Mouse (Mus musculus): ENCODE measurements around the gene Ddx39b. TPM values are rescaled to one million over a fixed set of nuclear protein-coding genes. Genes with fewer than 3 reads are reported as not detected.

The Ddx39b gene
- polyA plus RNA-seq, 1 experiment, result 194 TPM

DNA sequence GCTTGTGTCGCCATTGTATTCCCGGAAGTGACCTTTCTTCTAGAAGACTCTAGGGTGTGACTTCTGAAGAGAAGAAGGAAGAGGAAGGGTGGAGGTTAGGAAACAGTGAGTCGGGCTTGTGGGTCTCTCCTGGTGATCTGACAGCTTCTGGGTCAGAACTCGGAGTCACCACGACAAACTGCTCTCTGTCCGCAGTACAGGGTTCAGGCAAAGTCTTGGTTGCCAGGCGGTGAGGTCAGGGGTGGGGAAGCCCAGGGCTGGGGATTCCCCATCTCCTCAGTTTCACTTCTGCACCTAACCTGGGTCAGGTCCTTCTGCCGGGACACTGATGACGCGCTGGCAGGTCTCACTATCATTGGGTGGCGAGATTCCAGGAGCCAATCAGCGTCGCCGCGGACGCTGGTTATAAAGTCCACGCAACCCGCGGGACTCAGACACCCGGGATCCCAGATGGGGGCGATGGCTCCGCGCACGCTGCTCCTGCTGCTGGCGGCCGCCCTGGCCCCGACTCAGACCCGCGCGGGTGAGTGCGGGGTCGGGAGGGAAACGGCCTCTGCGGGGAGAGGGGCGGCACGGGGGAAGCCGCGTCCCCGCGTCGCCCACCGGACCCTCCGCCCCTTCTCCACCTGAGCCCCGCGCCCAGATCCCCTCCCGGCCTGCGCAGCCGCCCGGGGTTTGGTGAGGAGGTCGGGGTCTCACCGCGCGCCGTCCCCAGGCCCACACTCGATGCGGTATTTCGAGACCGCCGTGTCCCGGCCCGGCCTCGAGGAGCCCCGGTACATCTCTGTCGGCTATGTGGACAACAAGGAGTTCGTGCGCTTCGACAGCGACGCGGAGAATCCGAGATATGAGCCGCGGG, 21.3 kb downstream of the Ddx39b start, which contains the start of gene H2-D1:
Gene H2-D1, plus strand, starts transcription at position 67 of the 859 bp plus-strand sequence.
- Histone ChIP-seq H3K4me3 (ENCODE audit: low read depth, low read length) (peak within 1 kb of the TSS; percentile 83), H3K27ac (ENCODE audit: insufficient read depth, low read depth, low read length) (peak within 1 kb of the TSS; percentile 92), H3K4me1 (ENCODE audit: control insufficient read depth, insufficient read depth, insufficient read length, low read length) (peaks cover 15% of the 10 kb centered on the region; the same call in 1 of the 2 replicates), H3K36me3 (ENCODE audit: control insufficient read depth, insufficient read depth, low read length) (peaks cover 21% of the 10 kb centered on the region), H3K27me3 (ENCODE audit: control insufficient read depth, insufficient read depth, low read length) (no peaks in the 10 kb centered on the region)
- WGBS, result under 1% methylated on average over 70 of the region's 73 CpGs
- TF ChIP-seq POLR2A (IDR thresholded peaks at IDR 0.05; ENCODE audit: low read depth, low read length) (peak; percentile 98), CTCF (IDR thresholded peaks at IDR 0.05; ENCODE audit: extremely low read depth, insufficient read length, insufficient replicate concordance, low read depth, low read length) (no peak)

GRCm38 (mm10) chr17:35263523-35263883, 22.0 kb downstream of the Ddx39b start:
- Histone ChIP-seq H3K36me3 (ENCODE audit: control insufficient read depth, insufficient read depth, low read length) (peaks cover 21% of the 10 kb centered on the region), H3K4me1 (ENCODE audit: control insufficient read depth, insufficient read depth, insufficient read length, low read length) (peaks cover 18% of the 10 kb centered on the region; the same call in 1 of the 2 replicates), H3K27ac (ENCODE audit: insufficient read depth, low read depth, low read length) (peak overlapping the region; percentile 91), H3K4me3 (ENCODE audit: low read depth, low read length) (peak overlapping the region; percentile 83), H3K27me3 (ENCODE audit: control insufficient read depth, insufficient read depth, low read length) (no peaks in the 10 kb centered on the region)
- 2% methylated on average over 31 of the region's 31 CpGs for WGBS
- TF ChIP-seq POLR2A (IDR thresholded peaks at IDR 0.05; ENCODE audit: low read depth, low read length) (peak; percentile 35; the same call in 1 of the 2 replicates), CTCF (IDR thresholded peaks at IDR 0.05; ENCODE audit: extremely low read depth, insufficient read length, insufficient replicate concordance, low read depth, low read length) (no peak)

GRCm38 (mm10) chr17:35267399-35268086, 26.0 kb downstream of the Ddx39b start:
- TF ChIP-seq CTCF (IDR thresholded peaks at IDR 0.05; ENCODE audit: extremely low read depth, insufficient read length, insufficient replicate concordance, low read depth, low read length) (no peak), POLR2A (IDR thresholded peaks at IDR 0.05; ENCODE audit: low read depth, low read length) (no peak)
- WGBS, result 61% methylated on average over 1 of the region's 1 CpGs

DNA sequence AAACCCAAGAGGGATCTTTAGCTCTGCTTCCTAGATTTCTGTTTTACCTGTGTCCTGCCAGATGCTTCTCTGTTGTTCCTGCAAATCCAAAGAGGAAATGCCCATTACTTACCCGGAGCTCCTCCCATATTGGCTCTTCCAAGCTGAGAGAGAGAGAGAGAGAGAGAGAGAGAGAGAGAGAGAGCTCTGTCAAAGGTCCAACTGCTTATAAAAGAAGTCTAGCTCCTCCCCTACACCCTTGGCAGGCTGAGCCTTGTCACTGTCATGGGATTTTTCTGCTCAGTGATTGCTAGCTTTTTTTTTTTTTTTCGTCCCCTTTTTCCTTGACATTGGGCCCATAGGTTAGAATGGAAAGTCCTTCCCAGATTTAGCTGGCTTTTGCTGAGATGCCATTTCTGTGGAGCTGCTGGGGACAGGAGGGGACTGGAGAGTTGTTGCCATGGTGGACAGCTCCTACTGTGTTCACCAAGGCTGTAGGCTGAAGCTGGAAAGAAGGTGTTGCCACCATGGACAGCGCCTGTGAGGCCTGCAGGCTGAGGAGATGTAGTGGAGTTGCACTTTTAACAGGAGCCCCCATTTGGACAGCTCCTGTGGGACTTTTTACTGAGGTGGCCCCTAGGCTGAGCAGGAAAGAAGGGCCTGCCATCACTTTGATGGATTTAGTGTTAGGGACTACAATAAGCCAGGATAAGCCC, 28.3 kb downstream of the Ddx39b start:
- TF ChIP-seq CTCF (IDR thresholded peaks at IDR 0.05; ENCODE audit: extremely low read depth, insufficient read length, insufficient replicate concordance, low read depth, low read length) (no peak), POLR2A (IDR thresholded peaks at IDR 0.05; ENCODE audit: low read depth, low read length) (no peak)
- no peak overlapping the region for H3K4me3 ChIP-seq (ENCODE audit: low read depth, low read length)
- H3K36me3 ChIP-seq (ENCODE audit: control insufficient read depth, insufficient read depth, low read length), result peaks cover 18% of the 10 kb centered on the region
- 31% methylated on average over 3 of the region's 3 CpGs for WGBS
- no peaks in the 10 kb centered on the region for H3K27me3 ChIP-seq (ENCODE audit: control insufficient read depth, insufficient read depth, low read length)
- peaks cover 7% of the 10 kb centered on the region; the same call in 1 of the 2 replicates for H3K4me1 ChIP-seq (ENCODE audit: control insufficient read depth, insufficient read depth, insufficient read length, low read length)
- H3K27ac ChIP-seq (ENCODE audit: insufficient read depth, low read depth, low read length), result no peak overlapping the region

More at GRCm38 (mm10) chr17:35267399-35268086, 26.0 kb downstream of the Ddx39b start:
- H3K36me3 ChIP-seq (ENCODE audit: control insufficient read depth, insufficient read depth, low read length), result peaks cover 21% of the 10 kb centered on the region
- no peak overlapping the region for H3K27ac ChIP-seq (ENCODE audit: insufficient read depth, low read depth, low read length)
- no peak overlapping the region for H3K4me3 ChIP-seq (ENCODE audit: low read depth, low read length)
- no peaks in the 10 kb centered on the region for H3K27me3 ChIP-seq (ENCODE audit: control insufficient read depth, insufficient read depth, low read length)
- peaks cover 7% of the 10 kb centered on the region; the same call in 1 of the 2 replicates for H3K4me1 ChIP-seq (ENCODE audit: control insufficient read depth, insufficient read depth, insufficient read length, low read length)

GRCm38 (mm10) chr17:35272249-35272648, 30.7 kb downstream of the Ddx39b start:
- Histone ChIP-seq H3K27ac (ENCODE audit: insufficient read depth, low read depth, low read length) (no peak overlapping the region), H3K27me3 (ENCODE audit: control insufficient read depth, insufficient read depth, low read length) (no peaks in the 10 kb centered on the region), H3K4me3 (ENCODE audit: low read depth, low read length) (no peak overlapping the region), H3K4me1 (ENCODE audit: control insufficient read depth, insufficient read depth, insufficient read length, low read length) (peaks cover 10% of the 10 kb centered on the region; the same call in 1 of the 2 replicates), H3K36me3 (ENCODE audit: control insufficient read depth, insufficient read depth, low read length) (no peaks in the 10 kb centered on the region)
- TF ChIP-seq CTCF (IDR thresholded peaks at IDR 0.05; ENCODE audit: extremely low read depth, insufficient read length, insufficient replicate concordance, low read depth, low read length) (no peak), POLR2A (IDR thresholded peaks at IDR 0.05; ENCODE audit: low read depth, low read length) (no peak)
- WGBS, result 81% methylated on average over 3 of the region's 3 CpGs

DNA sequence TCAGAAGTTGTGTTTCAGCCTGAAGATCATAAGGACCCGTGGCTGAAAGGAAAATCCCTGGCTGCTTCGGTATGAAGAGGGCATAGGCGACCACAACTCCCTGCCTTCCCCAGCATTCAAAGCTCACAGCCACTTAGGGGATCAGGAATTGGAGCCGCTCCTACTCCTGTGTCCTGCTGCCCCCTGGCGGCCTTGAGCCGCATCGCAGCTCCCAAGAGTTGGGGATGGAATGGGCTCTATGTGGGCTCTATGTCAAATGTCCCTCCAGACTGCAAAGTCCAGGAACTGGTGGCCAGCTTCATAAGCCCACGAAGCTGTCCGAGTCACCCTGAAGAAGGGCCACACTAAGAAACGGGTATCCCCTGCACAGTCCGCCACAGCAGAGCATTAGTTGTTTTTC, 33.2 kb downstream of the Ddx39b start:
- TF ChIP-seq CTCF (IDR thresholded peaks at IDR 0.05; ENCODE audit: extremely low read depth, insufficient read length, insufficient replicate concordance, low read depth, low read length) (peak; percentile 88), POLR2A (IDR thresholded peaks at IDR 0.05; ENCODE audit: low read depth, low read length) (no peak)
- 5% methylated on average over 11 of the region's 11 CpGs for WGBS

More for the DNA sequence above, 33.2 kb downstream of the Ddx39b start:
- no peaks in the 10 kb centered on the region for H3K36me3 ChIP-seq (ENCODE audit: control insufficient read depth, insufficient read depth, low read length)
- no peak overlapping the region for H3K4me3 ChIP-seq (ENCODE audit: low read depth, low read length)
- no peaks in the 10 kb centered on the region for H3K27me3 ChIP-seq (ENCODE audit: control insufficient read depth, insufficient read depth, low read length)
- peaks cover 5% of the 10 kb centered on the region; the same call in 1 of the 2 replicates for H3K4me1 ChIP-seq (ENCODE audit: control insufficient read depth, insufficient read depth, insufficient read length, low read length)
- H3K27ac ChIP-seq (ENCODE audit: insufficient read depth, low read depth, low read length), result no peak overlapping the region
